Mouse (Mus musculus) hindbrain, embryonic 10.5 days (tissue): Measurements from ENCODE around the gene Lhx5. TPM values are rescaled to one million over a fixed set of nuclear protein-coding genes. Genes with fewer than 3 reads are reported as not detected.

Source experiments
- DNase-seq: peaks from one replicate; pipeline ENCODE4 v3.0.0-alpha.2; 2017; ENCODE audit warnings: low spot score
- H3K27ac ChIP-seq: fragments of 300-500 bp; sonication (generic); 2 replicates; pipeline ENCODE4 v1.5.1; 2016; ENCODE audit warnings: mild to moderate bottlenecking, moderate library complexity
- H3K27me3 ChIP-seq: fragments of 300-500 bp; sonication (generic); 2 replicates; pipeline ENCODE4 v1.6.1; 2016; ENCODE audit warnings: mild to moderate bottlenecking; ENCODE audit not compliant: poor library complexity, insufficient read depth, severe bottlenecking
- H3K36me3 ChIP-seq: fragments of 300-500 bp; sonication (generic); 2 replicates; pipeline ENCODE4 v1.6.1; 2016; ENCODE audit warnings: mild to moderate bottlenecking, moderate library complexity
- H3K4me1 ChIP-seq: fragments of 300-500 bp; sonication (generic); replicated peaks from 2 replicates; pipeline ENCODE4 v1.6.1; 2016; ENCODE audit warnings: mild to moderate bottlenecking
- H3K4me3 ChIP-seq: fragments of 300-500 bp; sonication (generic); 2 replicates; pipeline ENCODE4 v1.5.1; 2016; ENCODE audit warnings: mild to moderate bottlenecking, moderate library complexity
- H3K9me3 ChIP-seq: fragments of 300-500 bp; sonication (generic); 2 replicates; pipeline ENCODE4 v1.6.1; 2016; ENCODE audit warnings: mild to moderate bottlenecking, moderate library complexity
- WGBS: fragments of 180-500 bp; shearing (Covaris S2); methylation state at CpG from one replicate; pipeline ENCODE4 v1.1.7; 2016; 5-methylcytosine and 5-hydroxymethylcytosine counted together
- polyA plus RNA-seq: library from polyadenylated mRNA; unstranded; fragments of >200 nt; fragmentation: Nextera tagmentation; extraction: Ambion mirVana; gene quantifications from 2 replicates; pipeline ENCODE4 v1.2.1, GENCODE M21; 2016

The Lhx5 gene
- polyA plus RNA-seq, 1 experiment from 2014 or later, result 34.0 TPM

DNA sequence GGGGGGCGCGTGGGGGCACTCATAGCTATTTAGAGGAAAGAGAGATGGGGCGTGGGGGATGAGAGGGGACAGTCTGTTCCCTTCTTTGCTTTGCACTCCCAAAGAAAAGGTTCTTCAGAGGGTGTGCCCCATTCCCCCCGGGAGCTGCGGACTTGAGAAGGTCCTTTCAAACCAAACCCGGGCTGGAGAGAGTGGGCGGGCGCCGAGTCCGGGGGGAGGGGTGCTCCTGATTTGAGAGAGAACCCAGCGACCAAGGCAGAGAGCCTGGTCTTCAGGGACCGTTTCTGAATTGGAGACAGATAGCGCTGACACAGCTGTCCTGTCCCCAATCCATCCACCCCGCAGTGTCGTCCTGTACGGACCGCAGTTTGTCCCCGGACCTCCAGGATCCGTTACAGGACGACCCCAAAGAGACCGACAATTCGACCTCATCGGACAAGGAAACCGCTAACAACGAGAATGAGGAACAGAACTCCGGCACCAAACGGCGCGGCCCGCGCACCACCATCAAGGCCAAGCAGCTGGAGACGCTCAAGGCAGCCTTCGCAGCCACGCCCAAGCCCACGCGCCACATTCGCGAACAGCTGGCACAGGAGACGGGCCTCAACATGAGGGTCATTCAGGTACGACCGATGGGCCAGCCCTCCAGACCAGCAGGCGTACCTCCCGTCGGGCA, 3.6 kb downstream of the Lhx5 start:
- DNase-seq, result peak; percentile 55
- Histone ChIP-seq H3K27me3 (peaks cover 100% of the 10 kb centered on the region), H3K4me3 (peak overlapping the region; percentile 57), H3K9me3 (no peaks in the 10 kb centered on the region), H3K36me3 (no peaks in the 10 kb centered on the region), H3K27ac (peak overlapping the region; percentile 86), H3K4me1 (peaks cover 74% of the 10 kb centered on the region)
- WGBS, result under 1% methylated on average over 44 of the region's 44 CpGs

GRCm38 (mm10) chr5:120435731-120436501, 4.4 kb downstream of the Lhx5 start:
- Histone ChIP-seq H3K4me3 (peak overlapping the region; percentile 57), H3K27me3 (peaks cover 100% of the 10 kb centered on the region), H3K9me3 (no peaks in the 10 kb centered on the region), H3K27ac (peak overlapping the region; percentile 86), H3K4me1 (peaks cover 78% of the 10 kb centered on the region), H3K36me3 (no peaks in the 10 kb centered on the region)
- peak; percentile 58 for DNase-seq
- WGBS, result under 1% methylated on average over 47 of the region's 47 CpGs

DNA sequence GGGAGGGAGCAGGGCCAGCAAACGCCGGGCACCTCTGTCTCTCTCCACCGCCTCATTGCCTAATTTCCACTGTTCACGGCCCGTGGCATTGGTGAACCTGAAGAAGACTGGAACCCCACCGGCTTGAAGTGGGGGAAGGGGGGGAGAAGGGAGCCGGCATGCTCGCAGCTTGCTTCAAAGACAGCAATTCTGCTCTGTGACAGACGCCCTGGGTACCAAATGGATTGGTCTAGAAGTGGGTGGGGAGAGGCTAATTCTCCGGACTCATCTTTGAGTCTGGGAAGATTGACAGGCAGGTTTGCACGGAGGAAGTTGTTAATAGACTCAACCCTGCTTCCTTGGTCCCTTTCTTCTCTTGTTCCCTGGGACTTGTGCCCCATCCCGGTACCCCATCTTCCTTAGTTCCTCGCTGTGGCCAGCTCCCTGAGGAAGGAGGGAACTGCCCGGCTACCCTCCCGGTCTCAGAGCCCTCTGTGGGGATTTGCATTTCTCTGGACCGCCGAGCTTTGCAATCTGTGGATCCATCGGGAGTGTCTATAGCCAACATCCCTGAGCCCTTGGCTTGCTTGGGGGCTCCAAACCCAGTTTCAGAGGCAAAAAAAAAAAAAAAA, 5.5 kb downstream of the Lhx5 start:
- H3K27ac ChIP-seq, result peak overlapping the region; percentile 86
- H3K4me1 ChIP-seq, result peaks cover 72% of the 10 kb centered on the region
- WGBS, result 1% methylated on average over 18 of the region's 18 CpGs
- no peaks in the 10 kb centered on the region for H3K9me3 ChIP-seq
- peak overlapping the region; percentile 57 for H3K4me3 ChIP-seq
- no peaks in the 10 kb centered on the region for H3K36me3 ChIP-seq
- H3K27me3 ChIP-seq, result peaks cover 97% of the 10 kb centered on the region
- DNase-seq, result peak; percentile 45

GRCm38 (mm10) chr5:120437539-120437938, 6.0 kb downstream of the Lhx5 start:
- Histone ChIP-seq H3K27ac (peak overlapping the region; percentile 86), H3K36me3 (no peaks in the 10 kb centered on the region), H3K9me3 (no peaks in the 10 kb centered on the region), H3K4me3 (peak overlapping the region; percentile 57), H3K4me1 (peaks cover 66% of the 10 kb centered on the region), H3K27me3 (peaks cover 96% of the 10 kb centered on the region)
- peak; percentile 41 for DNase-seq
- WGBS, result under 1% methylated on average over 17 of the region's 17 CpGs

DNA sequence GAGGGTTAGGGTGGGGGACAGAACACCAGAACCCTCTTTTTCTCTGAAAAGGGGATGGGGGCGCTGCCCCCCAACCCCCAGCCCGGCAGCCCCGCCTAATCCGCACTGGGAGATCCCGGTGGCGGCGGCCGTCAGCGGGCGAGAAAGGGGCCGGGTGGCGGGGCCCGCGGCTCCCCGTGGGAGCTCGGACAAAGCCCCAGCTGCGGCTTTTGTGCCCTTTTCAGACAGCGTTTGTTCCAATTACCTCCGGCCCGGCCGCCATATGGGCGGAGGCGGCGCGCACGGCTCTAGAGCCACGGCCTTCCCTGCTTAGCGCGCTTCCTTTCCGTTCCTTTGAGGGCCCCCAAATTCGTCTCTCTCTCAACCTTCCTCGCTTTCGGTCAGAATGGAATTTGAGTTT, 6.5 kb downstream of the Lhx5 start:
- Histone ChIP-seq H3K27me3 (peaks cover 96% of the 10 kb centered on the region), H3K4me1 (peaks cover 65% of the 10 kb centered on the region), H3K27ac (peak overlapping the region; percentile 86), H3K36me3 (no peaks in the 10 kb centered on the region), H3K9me3 (no peaks in the 10 kb centered on the region), H3K4me3 (peak overlapping the region; percentile 57)
- peak; percentile 70 for DNase-seq
- under 1% methylated on average over 33 of the region's 33 CpGs for WGBS

DNA sequence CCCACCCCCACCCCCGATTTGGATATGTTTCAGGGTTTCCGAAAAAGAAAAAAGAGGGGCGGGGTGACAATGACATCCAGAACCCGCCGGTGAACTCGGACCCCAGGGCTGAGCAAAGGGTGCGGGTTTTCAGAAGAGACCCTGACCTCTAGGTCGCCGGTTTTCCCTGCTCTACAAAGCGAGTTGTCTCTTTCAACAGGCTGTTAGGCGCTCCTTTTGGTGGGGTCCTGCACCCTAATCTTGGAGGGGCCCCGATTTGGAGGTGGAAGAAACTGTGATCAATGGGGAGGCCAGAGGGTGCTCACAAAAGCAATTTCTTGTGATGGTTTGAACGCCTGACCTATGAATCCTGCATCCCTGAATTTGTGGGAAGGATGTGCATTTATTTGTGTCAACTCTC, 7.0 kb downstream of the Lhx5 start:
- peak; percentile 40 for DNase-seq
- H3K4me1 ChIP-seq, result peaks cover 62% of the 10 kb centered on the region
- WGBS, result 1% methylated on average over 13 of the region's 13 CpGs
- H3K27ac ChIP-seq, result peak overlapping the region; percentile 86
- no peaks in the 10 kb centered on the region for H3K9me3 ChIP-seq
- H3K4me3 ChIP-seq, result peak overlapping the region; percentile 57
- peaks cover 96% of the 10 kb centered on the region for H3K27me3 ChIP-seq
- no peaks in the 10 kb centered on the region for H3K36me3 ChIP-seq

DNA sequence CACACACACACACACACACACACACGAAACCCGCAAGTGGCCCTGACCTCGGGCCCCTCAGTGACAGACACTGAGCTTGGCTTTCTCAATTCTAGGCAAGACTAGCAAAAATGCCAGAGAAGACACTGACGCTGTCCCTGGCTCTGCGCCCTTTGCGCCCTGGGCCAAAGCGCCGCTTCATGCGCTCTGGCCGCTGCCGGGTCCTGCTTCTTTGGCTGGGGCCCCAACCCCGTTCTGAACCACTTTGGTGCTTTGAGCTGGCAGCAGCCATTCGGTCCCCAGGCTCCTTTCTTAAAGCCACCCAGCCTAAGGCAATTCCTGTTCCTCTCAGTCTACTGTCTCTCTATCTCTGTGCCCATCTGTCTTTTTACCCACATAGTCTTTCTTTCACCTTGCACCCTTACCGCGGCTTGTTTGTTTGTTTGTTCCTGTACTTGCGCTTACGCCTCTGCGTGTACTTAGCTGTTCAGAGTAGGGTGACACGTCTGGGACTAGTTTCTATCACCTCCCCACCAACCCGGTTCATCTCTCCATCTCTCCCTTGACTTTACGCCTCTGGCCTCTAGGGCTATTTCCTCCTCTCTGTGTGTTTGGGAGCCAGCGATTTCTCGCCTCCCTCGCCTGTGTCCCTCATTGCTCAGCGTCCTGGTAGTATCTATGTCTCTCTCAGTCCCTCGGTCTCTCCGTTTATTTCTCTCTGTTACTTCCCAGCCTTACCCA, 7.7 kb downstream of the Lhx5 start:
- Histone ChIP-seq H3K27ac (peak overlapping the region; percentile 86), H3K4me3 (peak overlapping the region; percentile 57), H3K4me1 (peaks cover 60% of the 10 kb centered on the region), H3K9me3 (no peaks in the 10 kb centered on the region), H3K36me3 (no peaks in the 10 kb centered on the region), H3K27me3 (peaks cover 95% of the 10 kb centered on the region)
- DNase-seq, result peak; percentile 37
- WGBS, result 2% methylated on average over 27 of the region's 27 CpGs

DNA sequence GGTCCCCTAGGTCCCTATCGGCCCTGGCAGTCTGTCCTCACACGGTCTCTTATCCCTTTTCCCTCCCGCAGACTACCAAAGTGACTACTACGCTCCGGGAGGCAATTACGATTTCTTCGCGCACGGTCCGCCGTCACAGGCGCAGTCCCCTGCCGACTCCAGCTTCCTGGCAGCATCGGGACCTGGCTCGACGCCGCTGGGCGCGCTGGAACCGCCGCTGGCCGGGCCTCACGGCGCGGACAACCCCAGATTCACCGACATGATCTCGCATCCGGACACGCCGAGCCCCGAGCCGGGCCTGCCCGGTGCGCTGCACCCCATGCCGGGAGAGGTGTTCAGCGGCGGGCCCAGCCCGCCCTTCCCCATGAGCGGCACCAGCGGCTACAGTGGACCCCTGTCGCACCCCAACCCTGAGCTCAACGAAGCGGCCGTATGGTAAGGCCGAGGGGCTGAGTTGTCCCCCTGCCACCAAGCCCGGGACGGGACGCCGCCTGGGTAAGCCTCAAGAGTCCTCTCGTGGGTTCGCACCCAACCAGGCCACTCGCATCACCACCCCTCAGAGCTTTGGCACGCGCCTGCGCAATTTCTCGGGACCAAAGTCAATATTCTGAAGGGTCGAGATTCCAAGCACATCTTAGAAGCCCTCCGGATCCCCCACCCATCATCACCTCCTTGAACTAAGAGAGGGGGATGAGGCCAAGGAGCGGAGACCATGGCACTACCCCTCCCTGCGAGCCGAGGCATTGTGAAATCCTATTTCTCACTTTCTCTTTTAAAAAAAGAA, 8.6 kb downstream of the Lhx5 start:
- WGBS, result 2% methylated on average over 61 of the region's 61 CpGs
- Histone ChIP-seq H3K9me3 (no peaks in the 10 kb centered on the region), H3K36me3 (no peaks in the 10 kb centered on the region), H3K27ac (peak overlapping the region; percentile 86), H3K4me1 (peaks cover 55% of the 10 kb centered on the region), H3K4me3 (peak overlapping the region; percentile 57), H3K27me3 (peaks cover 95% of the 10 kb centered on the region)
- peak; percentile 49 for DNase-seq

GRCm38 (mm10) chr5:120440733-120441132, 9.2 kb downstream of the Lhx5 start:
- WGBS, result 8% methylated on average over 14 of the region's 14 CpGs
- H3K36me3 ChIP-seq, result no peaks in the 10 kb centered on the region
- peak overlapping the region; percentile 57 for H3K4me3 ChIP-seq
- H3K27ac ChIP-seq, result no peak overlapping the region
- peak; percentile 92 for DNase-seq
- H3K9me3 ChIP-seq, result no peaks in the 10 kb centered on the region
- H3K4me1 ChIP-seq, result peaks cover 48% of the 10 kb centered on the region
- H3K27me3 ChIP-seq, result peaks cover 94% of the 10 kb centered on the region

DNA sequence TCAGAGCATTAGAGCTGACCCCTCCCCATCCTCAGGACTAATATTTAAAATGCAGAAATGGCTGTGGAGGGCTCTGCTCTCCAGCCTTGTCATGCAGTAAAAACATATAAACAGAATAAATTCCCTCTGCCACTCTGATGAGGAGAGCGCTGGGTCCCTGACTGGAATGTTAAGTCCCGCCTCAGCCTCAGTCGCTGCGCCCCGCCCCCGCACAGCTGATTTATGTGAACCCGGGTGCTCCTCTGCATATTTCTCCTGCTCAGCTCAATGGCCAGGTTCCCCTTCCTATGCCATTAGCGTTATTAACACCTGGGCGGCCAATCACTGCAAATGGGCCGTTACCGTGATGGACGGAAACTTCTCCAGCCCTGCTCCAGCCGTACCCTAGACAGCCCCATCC, 15.8 kb downstream of the Lhx5 start:
- 47% methylated on average over 13 of the region's 13 CpGs for WGBS
- 0 out of 2 replicates have a peak, but pooled peaks cover 3% of the 10 kb centered on the region for H3K4me1 ChIP-seq
- H3K4me3 ChIP-seq, result no peak overlapping the region
- peaks cover 46% of the 10 kb centered on the region for H3K27me3 ChIP-seq
- H3K9me3 ChIP-seq, result no peaks in the 10 kb centered on the region
- H3K36me3 ChIP-seq, result no peaks in the 10 kb centered on the region
- H3K27ac ChIP-seq, result no peak overlapping the region
- no peak for DNase-seq

GRCm38 (mm10) chr5:120454756-120455337, 23.3 kb downstream of the Lhx5 start:
- H3K36me3 ChIP-seq, result no peaks in the 10 kb centered on the region
- H3K4me1 ChIP-seq, result peaks cover 11% of the 10 kb centered on the region; the same call in 1 of the 2 replicates
- 73% methylated on average over 14 of the region's 14 CpGs for WGBS
- H3K4me3 ChIP-seq, result no peak overlapping the region
- H3K9me3 ChIP-seq, result no peaks in the 10 kb centered on the region
- no peak for DNase-seq
- H3K27ac ChIP-seq, result no peak overlapping the region
- H3K27me3 ChIP-seq, result peaks cover 31% of the 10 kb centered on the region
